Mouse (Mus musculus) B cell, adult 2 months (primary cell): Measurements from ENCODE around the gene Gm17542.
"Not testable (repeated sequence)": the region's sequence is repeated elsewhere in the genome, so short reads cannot be mapped to it uniquely, and the experiment has no call there.

ENCODE experiments used
- DNase-seq, 2 experiments: peaks; one replicate each; pipeline ENCODE4 v3.0.0; 2022

Gene Gm17542

DNA sequence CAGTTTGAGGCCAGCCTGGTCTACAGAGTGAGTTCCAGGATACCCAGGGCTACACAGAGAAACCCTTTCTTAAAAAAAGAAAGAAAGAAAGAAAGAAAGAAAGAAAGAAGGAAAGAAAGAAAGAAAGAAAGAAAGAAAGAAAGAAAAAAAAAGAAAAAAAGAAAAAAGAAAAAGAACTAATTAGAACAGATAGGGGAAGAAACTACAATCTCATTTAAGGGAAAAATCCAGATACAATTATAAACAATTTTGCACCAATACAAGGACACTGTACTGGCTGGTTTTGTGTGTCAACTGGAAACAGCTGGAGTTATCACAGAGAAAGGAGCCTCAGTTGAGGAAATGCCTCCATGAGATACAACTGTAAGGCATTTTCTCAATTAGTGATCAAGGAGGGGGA is at the start of gene Gm17542:
TSS of gene Gm17542 (minus strand) at position 101 of the 400 bp plus-strand sequence.
- DNase-seq = not testable (repeated sequence)

DNA sequence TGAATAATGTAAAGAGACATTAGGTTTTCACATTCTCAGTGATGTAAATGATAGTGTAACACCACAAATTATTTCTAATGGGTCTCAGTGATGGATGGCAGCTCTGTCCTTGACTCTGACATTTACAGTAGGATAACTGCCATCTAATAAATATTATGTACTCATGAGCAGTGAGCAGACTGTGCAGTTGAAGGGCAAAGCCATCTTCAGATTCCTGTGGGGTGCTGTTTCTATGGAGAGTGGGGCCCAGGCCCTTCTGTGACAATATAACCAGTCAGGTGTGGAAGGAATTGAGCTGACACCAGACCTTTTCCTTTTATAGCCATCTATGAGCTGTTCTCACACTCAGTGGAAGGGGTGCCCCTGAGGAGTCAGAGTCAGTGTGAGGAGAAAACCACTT is 21.8 kb upstream of the Gm17542 start:
- no peak for DNase-seq

DNA sequence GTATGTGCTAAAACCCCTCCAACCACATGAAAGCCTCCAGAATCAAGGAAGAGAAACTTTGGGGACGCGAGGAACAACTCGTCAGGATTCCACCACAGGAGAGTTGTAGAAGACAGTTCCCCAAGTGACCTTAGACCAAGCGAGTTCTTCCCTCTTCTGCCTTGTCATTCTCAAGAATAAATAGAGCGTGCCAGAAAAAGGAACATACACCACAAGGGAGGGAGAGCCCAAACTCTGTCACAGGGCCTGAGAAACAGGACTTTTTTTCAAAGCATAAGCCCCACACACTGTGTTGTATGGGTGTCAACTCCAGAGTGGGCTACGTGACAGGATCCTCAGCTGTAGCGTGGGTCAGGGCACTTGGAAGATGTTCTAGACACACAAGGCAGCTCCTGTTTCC is 20.1 kb upstream of the Gm17542 start:
- no peak for DNase-seq

DNA sequence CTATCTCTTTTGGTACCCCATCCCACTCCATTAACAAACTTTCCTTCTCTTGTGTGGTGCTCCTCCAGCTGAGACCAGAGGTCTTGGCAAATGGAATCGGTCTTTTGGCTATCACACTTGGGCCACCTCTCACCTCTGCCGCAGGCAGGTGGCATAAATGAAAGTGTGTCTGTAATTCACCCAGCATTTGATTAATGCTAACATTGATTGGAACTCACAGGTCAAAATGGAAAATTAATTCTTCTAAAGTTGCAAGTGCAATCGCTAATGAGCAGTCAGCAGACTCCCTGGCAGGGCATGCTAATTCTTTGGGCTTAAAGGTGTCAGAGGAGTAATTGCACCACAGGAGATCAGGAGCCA is 3.2 kb downstream of the Gm17542 start:
- no peak for DNase-seq

DNA sequence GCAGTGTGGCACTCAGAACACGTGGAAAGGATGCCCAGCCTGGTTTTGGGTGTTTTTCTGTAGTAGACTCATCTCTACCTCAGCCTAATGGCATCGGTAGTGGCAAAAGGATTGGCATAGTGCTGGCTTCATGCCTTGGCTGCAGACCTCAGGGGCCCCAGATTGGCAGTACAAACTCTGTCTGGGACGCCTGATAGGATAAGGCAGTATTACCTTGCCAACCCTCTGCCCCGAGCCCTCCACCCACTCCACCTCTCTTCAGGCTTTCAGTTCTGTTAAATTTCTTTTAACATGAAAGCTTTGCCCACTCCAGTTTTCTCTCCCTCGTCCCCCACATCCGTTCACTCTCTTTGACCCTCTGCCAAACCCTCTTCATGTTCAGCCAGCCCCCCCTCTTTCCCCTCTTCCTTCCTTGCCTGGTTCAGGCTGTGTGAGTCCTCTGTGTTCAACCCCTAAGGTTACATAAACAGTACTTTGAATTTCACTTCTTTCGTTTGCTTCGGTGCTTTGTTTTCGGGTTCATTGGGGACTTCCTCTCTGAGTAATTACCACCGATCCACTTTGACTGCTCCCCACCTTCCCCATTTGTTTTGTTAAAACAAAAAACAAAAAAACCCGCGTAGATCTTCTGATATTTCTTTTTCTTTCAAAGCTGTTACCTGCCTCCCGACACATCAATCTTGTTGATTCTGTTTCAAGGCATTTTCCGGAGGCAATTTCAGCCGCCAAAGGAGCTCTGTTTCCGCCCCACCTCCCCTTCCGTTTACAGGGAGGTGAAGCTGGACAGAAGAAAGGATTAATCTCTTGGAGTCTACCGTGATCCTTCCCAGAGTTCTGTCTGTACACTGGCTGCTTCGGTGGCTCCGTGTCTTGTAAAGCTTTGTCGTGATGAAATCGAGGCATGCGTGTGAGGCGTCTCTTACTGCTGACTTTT is 3.9 kb downstream of the Gm17542 start:
- peak; percentile 15 to 25 for DNase-seq

DNA sequence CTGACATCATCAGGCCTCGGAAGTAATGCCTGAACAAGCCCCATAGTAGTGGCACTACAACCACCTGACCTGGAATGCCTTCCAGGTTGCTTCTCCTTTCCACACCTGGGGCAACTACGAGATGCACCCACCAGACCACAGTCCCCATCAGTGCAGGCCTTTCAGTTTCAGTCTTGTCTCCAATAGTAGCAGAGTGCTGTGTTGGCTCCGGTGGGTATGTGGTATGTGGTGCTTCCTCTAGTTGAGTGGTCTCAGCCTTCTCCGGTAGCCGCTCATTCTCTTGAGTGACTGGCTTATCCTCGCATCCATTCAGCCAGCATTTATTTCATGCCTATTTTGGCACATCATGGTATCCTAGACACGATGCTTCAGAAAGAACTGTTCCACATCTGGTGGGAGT is 4.8 kb downstream of the Gm17542 start:
- DNase-seq = no peak

DNA sequence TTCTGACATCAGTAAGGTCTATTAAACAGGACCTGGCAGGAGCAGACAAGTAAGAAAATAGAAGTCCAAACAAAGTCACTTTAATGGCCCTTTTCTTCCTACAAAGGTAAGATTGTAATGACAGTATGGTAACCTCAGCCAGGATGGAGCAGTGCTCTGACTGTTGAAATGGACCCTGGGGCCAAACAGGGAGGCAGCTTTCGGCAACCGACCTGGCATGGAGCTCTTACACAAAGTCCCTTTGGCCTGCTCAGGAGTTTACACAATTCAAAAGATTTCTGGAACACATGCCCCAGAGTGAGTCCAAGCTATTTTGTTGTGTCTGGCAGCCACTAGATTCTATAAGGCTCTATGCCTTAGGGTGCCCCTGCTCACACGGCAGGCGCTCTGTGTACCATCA is 9.0 kb downstream of the Gm17542 start:
- DNase-seq = no peak

DNA sequence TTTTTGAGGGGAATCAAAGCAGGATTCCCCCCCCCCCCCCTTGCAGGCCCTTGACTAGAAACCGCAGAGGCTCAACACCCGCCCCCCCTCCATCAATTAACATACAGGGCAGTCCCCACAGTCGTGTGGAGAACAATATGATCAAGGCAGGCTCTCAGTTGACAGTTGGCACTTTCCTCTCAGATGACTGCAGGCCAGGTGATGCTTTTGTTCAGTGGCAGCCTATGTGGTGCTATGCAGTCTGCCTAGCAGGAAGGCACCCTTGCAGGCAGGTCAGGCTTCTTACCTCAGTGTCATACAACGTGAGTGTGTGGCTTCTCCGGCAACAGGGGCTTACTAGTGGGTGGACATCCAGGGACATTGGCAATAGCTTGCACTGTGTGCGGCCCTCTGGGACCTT is 17.4 kb downstream of the Gm17542 start:
- DNase-seq = no peak

DNA sequence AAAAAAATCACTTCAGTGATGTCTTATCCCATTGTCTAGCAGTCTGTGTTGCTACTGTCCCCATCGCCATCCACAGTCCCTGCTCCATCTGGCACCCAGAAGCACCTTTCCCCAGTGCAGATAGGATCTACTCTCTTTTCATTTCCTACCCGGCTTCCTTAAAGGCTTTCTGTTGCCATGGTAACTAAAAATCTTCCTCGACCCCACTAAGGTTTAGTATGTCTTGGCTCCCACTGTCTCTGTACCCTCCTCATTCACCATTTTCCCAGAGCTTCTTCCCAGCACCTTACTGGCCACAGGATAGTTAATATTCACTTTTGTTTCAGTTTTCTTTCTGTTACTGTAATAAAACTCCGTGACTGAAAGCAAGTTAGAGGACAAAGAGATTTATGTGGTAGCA is 17.9 kb downstream of the Gm17542 start:
- no peak for DNase-seq

DNA sequence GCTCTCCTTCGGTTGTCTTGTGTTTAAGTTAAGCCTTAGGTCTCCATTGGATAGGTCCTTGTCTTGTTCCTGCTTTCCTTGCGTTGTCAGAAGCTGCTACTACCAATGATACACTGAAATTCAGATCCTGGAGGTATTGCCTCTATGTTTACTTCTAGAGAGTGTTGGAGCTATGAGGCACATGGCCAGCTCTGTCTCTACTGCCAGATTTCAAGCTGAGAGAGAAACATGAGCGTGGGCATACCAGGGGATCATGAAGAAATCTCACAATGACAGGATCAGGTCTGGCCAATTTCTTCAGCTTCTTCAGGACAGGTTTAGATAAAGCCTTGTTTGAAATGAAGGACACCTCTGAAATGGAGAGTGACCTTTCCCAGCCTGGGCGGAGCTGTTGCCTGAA is 19.1 kb downstream of the Gm17542 start:
- no peak for DNase-seq

DNA sequence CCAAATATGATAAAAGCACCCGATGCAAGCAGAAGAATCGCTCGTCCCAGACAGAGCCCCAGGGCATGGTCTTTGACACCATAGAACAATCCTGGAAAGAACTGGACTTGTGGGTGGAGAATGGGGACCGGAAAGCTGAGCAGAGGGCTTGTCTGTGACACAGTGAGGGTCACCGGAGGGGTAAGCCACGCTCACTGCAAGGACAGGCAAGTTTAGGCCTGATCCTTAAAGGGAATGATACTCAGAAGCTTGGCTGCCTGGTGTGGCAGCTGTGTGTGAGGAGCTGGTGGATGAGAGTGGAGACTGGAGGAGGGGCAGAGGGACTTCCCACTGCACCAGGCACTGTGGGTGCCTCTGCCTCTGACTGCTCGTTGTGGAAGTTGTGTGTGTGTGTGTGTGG is 27.0 kb downstream of the Gm17542 start:
- DNase-seq = no peak

DNA sequence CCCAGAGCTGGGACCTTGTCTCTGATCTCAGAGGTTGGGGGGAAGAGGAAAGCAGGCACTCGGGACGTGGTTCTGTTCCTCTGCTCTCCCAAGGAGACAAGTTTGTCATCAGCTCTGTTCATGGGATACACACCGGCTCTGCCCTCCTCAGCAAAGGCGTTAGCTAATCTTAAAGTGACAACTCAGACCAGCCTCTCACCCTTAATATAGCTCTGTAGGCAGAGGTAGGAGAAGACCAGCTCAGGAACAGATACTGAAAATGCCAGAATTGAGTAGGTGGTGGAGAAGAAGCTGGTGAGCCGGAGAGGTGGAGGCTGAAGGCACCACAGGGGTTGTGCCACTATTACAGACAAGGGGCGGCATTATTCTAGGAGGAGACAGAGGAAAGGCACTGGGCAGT is 38.7 kb downstream of the Gm17542 start:
- DNase-seq = no peak

DNA sequence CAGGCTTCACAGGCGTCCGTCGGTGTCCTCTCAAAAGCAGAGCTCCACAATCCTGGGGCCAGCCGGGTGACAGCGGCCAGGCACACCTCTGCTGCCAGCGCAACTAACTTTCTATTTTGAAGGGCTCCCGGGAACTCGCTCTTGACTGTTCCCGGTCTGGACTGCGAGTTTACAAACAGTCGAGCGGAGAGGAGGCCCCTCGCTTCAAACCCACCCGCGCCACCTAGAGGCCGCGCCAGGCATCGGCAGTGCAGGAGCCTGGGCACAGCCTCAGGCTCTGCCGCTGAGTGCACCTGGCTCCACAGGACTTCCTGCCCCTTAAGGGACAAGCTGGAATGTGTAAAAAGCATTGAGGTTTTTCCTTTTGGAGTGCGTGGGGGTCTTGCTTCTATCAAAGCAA is 42.5 kb downstream of the Gm17542 start, which contains the start of gene Edar:
TSS of gene Edar (minus strand) at position 122 of the 400 bp plus-strand sequence.
- DNase-seq = peak; percentile 63 to 67

DNA sequence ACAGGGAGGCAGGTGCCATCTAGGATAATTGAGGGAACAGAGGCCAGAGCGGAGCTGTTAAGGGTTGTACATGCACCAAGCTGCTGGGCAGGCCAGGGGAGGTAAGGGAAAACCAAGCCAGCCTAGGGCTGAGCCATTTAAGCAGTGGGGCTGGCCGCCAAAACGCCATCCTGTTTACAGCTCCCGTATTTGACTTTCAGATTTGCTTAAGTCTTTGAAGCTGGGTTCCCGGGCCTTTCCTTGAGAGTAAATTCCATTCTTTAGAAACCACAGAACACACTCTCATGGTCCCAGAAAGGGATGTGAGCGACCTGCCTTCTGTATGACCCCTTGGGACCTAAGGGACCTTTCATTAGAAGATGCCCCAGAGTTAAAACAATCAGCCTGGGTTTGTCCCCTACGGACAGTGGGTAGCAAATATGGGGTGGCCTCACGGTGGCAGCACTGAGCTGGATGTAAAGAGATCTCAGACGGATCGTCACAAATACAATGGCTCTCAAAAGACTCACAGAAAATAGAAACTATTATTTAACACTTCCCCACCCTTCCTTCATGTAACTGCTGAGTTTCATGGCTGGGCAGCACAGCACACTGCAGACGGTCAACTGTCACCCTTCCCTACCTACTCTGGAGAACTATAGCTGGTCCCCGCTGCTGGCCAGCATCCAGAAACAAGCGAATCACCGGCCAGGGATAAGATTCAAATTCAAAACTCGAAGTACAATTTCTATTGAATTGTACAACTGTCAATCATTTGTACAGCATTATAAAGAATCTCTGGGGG is 44.5 kb downstream of the Gm17542 start:
- DNase-seq = peak; percentile 69 to 71

DNA sequence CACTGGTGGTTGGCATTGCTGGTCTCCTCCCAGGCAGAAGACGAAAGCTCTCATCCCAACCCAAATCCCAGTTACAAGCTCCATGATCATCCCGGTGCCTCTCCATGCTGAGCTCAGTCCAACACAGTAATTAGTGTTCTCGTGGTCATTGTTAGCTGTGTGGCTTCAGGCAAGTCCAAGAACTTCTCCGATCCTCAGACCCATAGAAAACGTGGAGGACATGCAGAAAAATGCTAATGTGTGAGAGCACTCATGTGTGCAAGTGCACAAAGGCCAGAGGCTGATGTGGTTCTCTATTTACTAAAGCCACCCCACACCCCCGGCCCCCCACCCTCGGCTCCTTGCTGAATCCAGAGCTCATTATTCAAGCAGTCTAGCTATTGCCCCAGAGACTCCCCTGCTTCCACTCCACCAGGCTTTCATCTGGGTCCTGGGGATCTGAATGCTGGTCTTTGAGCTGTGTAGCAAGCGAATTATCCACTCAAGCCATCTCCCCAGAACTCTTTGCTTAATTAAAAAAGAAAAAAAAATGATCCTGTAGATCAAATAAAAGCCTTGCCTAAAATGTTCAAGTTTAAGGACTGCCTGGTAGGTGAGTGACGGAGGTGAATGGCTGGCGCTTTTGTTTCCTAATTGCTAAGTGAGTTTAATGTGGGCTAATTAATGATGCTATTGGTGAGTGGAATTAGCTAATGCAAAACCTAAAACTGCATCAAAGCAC is 45.3 kb downstream of the Gm17542 start:
- no peak for DNase-seq

DNA sequence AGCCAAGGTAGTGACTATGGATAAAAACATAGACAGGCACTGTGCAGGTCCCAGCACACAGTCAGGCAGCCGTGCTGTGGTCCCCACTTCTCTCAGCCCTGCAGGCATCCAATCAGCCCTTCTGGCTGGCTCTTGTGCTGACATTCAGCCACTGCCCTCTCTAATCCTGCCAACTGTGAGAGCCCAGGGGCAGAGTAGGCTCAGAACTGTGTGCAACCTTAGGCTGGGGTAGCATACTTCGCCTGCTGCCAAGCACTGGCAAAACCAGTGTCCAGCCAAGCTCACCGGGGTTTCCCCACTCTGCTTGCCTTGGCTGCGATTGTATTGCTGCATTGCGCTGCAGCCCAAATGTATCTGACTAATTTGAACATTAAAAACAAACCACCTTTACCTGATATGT is 54.1 kb downstream of the Gm17542 start:
- DNase-seq = no peak
